Mouse (Mus musculus) Patski (cell line): ENCODE results near the gene Vwa5a. TPM values are rescaled to one million over a fixed set of nuclear protein-coding genes. Genes with fewer than 3 reads are reported as not detected.

Experiments used
- ATAC-seq: fragments of 100-300 bp; one replicate; pipeline ENCODE4 v1.8.0; 2021
- CTCF ChIA-PET: fragments of 350-600 bp; sonication (Branson Sonifier 250); formaldehyde crosslinking; loops from one replicate; lab custom pipeline; 2022; ENCODE audit warnings: inconsistent platforms; lab: Charles Lee
- POLR2A ChIA-PET: fragments of 350-600 bp; sonication (Branson Sonifier 250); formaldehyde crosslinking; loops from one replicate; lab custom pipeline; 2022; ENCODE audit warnings: antibody characterized with exemption, inconsistent platforms; lab: Charles Lee
- DNase-seq: peaks from one replicate; pipeline ENCODE4 v3.0.0-alpha.2; 2011; ENCODE audit warnings: low read depth, low spot score
- H3K27me3 ChIP-seq: fragments of 371-371 bp; one replicate; pipeline ENCODE4 v1.5.1; 2021
- CTCF ChIP-seq: fragments of 100-300 bp; IDR thresholded peaks from one replicate; pipeline ENCODE4 v1.5.1; 2021
- in situ Hi-C: fragments of 300-500 bp; cut with MboI; formaldehyde crosslinking; loops from 3 replicates; pipeline ENCODE4 v1.11.1; 2018; ENCODE audit warnings: low pct_unique_long_range_greater_than_20kb, mixed read lengths
- polyA plus RNA-seq: library from polyadenylated mRNA; unstranded; gene quantifications from one replicate; pipeline ENCODE4 v1.2.3, GENCODE M21; 2021

Gene Vwa5a
- polyA plus RNA-seq = 61.4 TPM

DNA sequence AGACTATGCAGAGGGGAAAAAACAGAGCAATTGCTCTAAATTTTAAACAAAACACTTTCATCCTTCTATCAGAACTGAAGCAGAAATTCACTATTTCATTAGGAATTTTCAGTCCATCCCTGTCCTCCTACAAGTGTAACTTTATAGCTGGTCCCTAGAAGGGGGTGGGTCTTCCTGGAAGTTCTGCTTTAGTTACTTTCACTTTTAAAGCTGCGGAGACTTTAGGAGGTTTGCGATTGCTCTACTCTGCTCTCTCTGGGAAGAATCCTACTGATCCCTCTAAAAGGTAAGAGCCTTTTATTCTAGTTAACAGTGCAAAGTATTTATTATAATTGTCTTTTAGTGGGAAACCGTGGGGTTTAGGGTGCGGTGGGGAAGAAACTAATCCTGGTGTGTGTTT lies at the start of gene Vwa5a:
Gene Vwa5a (plus strand): TSS at position 167 of the 400 bp plus-strand sequence.
- ATAC-seq = peak; percentile 82
- DNase-seq = peak; percentile 35
- no peak for TF ChIP-seq CTCF
- POLR2A ChIA-PET = interaction anchor here (0.8 kb wide), 1 partner anchor 10 kb away, joined by 3 read pairs; no protein-coding TSS in a partner anchor
- CTCF ChIA-PET = interaction anchor here (0.8 to 1.3 kb wide), 2 partner anchors 10 to 22 kb away, joined by 3 to 4 read pairs; no protein-coding TSS in a partner anchor
- in situ Hi-C loops = no loop called here
- no peaks in the 10 kb centered on the region for H3K27me3 ChIP-seq

- DNase-seq (no peak), ATAC-seq (no peak)
- H3K27me3 ChIP-seq = peaks cover 4% of the 10 kb centered on the region
- no peak for TF ChIP-seq CTCF
- in situ Hi-C loops = no loop called here
- ChIA-PET CTCF (no interaction called here), POLR2A (no interaction called here)
Observed at GRCm38 (mm10) chr9:38672887-38673286, 45.2 kb upstream of the Vwa5a start.

- ChIA-PET CTCF (no interaction called here), POLR2A (no interaction called here)
- in situ Hi-C loops = no loop called here
- no peak for ATAC-seq
- TF ChIP-seq CTCF = no peak
- no peak for DNase-seq
- peaks cover 4% of the 10 kb centered on the region for H3K27me3 ChIP-seq
Observed at GRCm38 (mm10) chr9:38674501-38674900, 43.6 kb upstream of the Vwa5a start, which contains the start of gene Olfr918. TSS of gene Olfr918 (minus strand) at chr9:38674601.

- no peak for TF ChIP-seq CTCF
- peak; percentile 6 for DNase-seq
- POLR2A ChIA-PET = interaction anchor here (0.8 kb wide), 1 partner anchor 9 kb away, joined by 3 read pairs; no protein-coding TSS in a partner anchor
- in situ Hi-C loops = no loop called here
- CTCF ChIA-PET = interaction anchor here (1.3 kb wide), 1 partner anchor 21 kb away, joined by 4 read pairs; no protein-coding TSS in a partner anchor
- H3K27me3 ChIP-seq = no peaks in the 10 kb centered on the region
- peak; percentile 97 for ATAC-seq
Observed at GRCm38 (mm10) chr9:38718927-38719441, 916 bp downstream of the Vwa5a start.

- ChIA-PET CTCF (no interaction called here), POLR2A (no interaction called here)
- ATAC-seq = no peak
- TF ChIP-seq CTCF = no peak
- H3K27me3 ChIP-seq = no peaks in the 10 kb centered on the region
- no peak for DNase-seq
- in situ Hi-C loops = no loop called here
Observed at GRCm38 (mm10) chr9:38724044-38724443, 6.0 kb downstream of the Vwa5a start.

- DNase-seq = no peak
- CTCF ChIA-PET = no interaction called here
- in situ Hi-C loops = no loop called here
- POLR2A ChIA-PET = interaction anchor here (1.1 kb wide), 1 partner anchor 10 kb away, joined by 3 read pairs; no protein-coding TSS in a partner anchor
- no peaks in the 10 kb centered on the region for H3K27me3 ChIP-seq
- ATAC-seq = no peak
- TF ChIP-seq CTCF = no peak
Observed at GRCm38 (mm10) chr9:38728218-38728617, 10.2 kb downstream of the Vwa5a start.

GRCm38 (mm10) chr9:38741408-38741807 lies 23.3 kb downstream of the Vwa5a start:
- TF ChIP-seq CTCF = no peak
- in situ Hi-C loops = no loop called here
- POLR2A ChIA-PET = no interaction called here
- ATAC-seq (no peak), DNase-seq (no peak)
- CTCF ChIA-PET = no interaction called here
- H3K27me3 ChIP-seq = no peaks in the 10 kb centered on the region

DNA sequence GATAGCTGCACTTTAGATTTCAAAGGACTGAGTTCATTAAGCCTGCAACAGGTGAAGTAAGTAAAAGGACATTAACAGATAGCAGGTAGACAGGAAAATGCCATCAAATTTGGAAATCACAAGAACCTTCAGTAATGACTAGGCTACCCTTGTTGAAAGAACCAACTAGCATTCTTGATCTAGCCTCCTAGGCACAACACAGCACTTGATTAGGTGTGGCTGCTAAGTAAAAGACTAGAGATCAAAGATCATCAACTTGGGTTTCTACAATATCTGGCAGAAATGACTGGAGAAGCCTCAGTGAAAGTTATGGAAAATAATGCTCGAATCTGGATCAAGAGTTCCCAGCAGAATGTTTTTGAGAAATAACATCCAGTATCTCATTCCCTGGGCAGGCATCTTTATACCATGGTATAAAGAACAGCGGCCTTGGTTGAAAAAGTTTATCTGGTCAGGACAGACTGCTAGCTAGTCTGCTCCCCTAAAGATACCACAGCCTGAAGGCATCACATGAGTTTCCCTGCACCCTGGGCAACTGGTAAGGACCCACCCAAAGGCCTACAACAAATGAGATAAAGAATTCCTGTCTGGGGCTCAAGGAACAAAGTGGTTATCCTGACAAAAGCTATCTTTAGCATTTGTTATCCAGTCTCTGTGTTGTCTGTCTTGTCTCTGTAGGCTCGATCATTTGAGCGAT lies 26.7 kb downstream of the Vwa5a start:
- no peaks in the 10 kb centered on the region for H3K27me3 ChIP-seq
- no peak for TF ChIP-seq CTCF
- DNase-seq = no peak
- no peak for ATAC-seq
- POLR2A ChIA-PET = no interaction called here
- CTCF ChIA-PET = interaction anchor here (1.3 kb wide), 1 partner anchor 16 kb away, joined by 3 read pairs; no protein-coding TSS in a partner anchor
- in situ Hi-C loops = no loop called here

GRCm38 (mm10) chr9:38751999-38752398 lies 33.9 kb downstream of the Vwa5a start, which contains the start of gene Olfr920:
TSS of gene Olfr920 (plus strand) at chr9:38752299.
- DNase-seq (no peak), ATAC-seq (no peak)
- ChIA-PET POLR2A (interaction anchor here (0.6 kb wide), 1 partner anchor 1963 kb away, joined by 4 read pairs; no protein-coding TSS in a partner anchor), CTCF (no interaction called here)
- no peaks in the 10 kb centered on the region for H3K27me3 ChIP-seq
- in situ Hi-C loops = no loop called here
- TF ChIP-seq CTCF = no peak

- DNase-seq (no peak), ATAC-seq (no peak)
- ChIA-PET POLR2A (no interaction called here), CTCF (no interaction called here)
- no peak for TF ChIP-seq CTCF
- in situ Hi-C loops = no loop called here
- H3K27me3 ChIP-seq = no peaks in the 10 kb centered on the region
Observed at GRCm38 (mm10) chr9:38772768-38773167, 54.7 kb downstream of the Vwa5a start, which contains the start of gene Olfr921. TSS of gene Olfr921 (plus strand) at chr9:38773068.

GRCm38 (mm10) chr9:38792689-38793088 lies 74.6 kb downstream of the Vwa5a start:
- no peak for ATAC-seq
- CTCF ChIA-PET = no interaction called here
- in situ Hi-C loops = no loop called here
- POLR2A ChIA-PET = no interaction called here
- H3K27me3 ChIP-seq = no peaks in the 10 kb centered on the region
- no peak for TF ChIP-seq CTCF
- DNase-seq = no peak

Other genes with a start within 250 kb of the Vwa5a start
- gene Olfr905, start 247.2 kb upstream of the Vwa5a start, polyA plus RNA-seq = 0.05 TPM
- gene Olfr906, start 231.2 kb upstream of the Vwa5a start, polyA plus RNA-seq = not detected
- not detected for gene Olfr907, start 222.5 kb upstream of the Vwa5a start, polyA plus RNA-seq
- gene Olfr911-ps1, start 196.7 kb upstream of the Vwa5a start, polyA plus RNA-seq = not detected
- not detected for gene Olfr910, start 180.4 kb upstream of the Vwa5a start, polyA plus RNA-seq
- not detected for gene Olfr912, start 138.1 kb upstream of the Vwa5a start, polyA plus RNA-seq
- not detected for gene Olfr913, start 125.5 kb upstream of the Vwa5a start, polyA plus RNA-seq
- not detected for gene Olfr914, start 113.2 kb upstream of the Vwa5a start, polyA plus RNA-seq
- gene Olfr916, start 58.4 kb upstream of the Vwa5a start, polyA plus RNA-seq = not detected
- gene Olfr917, start 52.4 kb upstream of the Vwa5a start, polyA plus RNA-seq = not detected
- gene Olfr918, start 43.7 kb upstream of the Vwa5a start, polyA plus RNA-seq = not detected
- not detected for gene Olfr919, start 14.6 kb upstream of the Vwa5a start, polyA plus RNA-seq
- 0.33 TPM for gene Olfr920, start 34.0 kb downstream of the Vwa5a start, polyA plus RNA-seq
- not detected for gene Olfr921, start 54.8 kb downstream of the Vwa5a start, polyA plus RNA-seq
- not detected for gene Olfr922, start 96.3 kb downstream of the Vwa5a start, polyA plus RNA-seq
- gene Olfr923, start 108.3 kb downstream of the Vwa5a start, polyA plus RNA-seq = not detected
- not detected for gene Olfr924, start 126.2 kb downstream of the Vwa5a start, polyA plus RNA-seq
- not detected for gene Olfr26, start 136.8 kb downstream of the Vwa5a start, polyA plus RNA-seq
- gene Olfr926, start 158.9 kb downstream of the Vwa5a start, polyA plus RNA-seq = not detected
- gene Olfr930, start 211.5 kb downstream of the Vwa5a start, polyA plus RNA-seq = not detected